Comparison of ENCODE assay signal across 23 mouse cellular contexts in genomic region chr7:142379186-142379585, GRCm38 (mm10). TPM values are rescaled to one million over a fixed set of nuclear protein-coding genes. Genes with fewer than 3 reads are reported as not detected.
DNase-seq lines count a peak whose midpoint lies in the region; ATAC-seq and TF ChIP-seq lines count a peak whose summit lies in the region.
"Had no signal": no experiment of that assay in that cellular context is flagged by ENCODE, and none has a peak within 500 bp of the region (broad histone marks: within the 10 kb centered on the region; RNA-seq: fewer than 3 reads in every experiment).

No protein-coding gene starts in this region.

- H3K9me3 ChIP-seq in G1E (replicated peaks): no peaks in the 10 kb centered on the region
- no peaks in the 10 kb centered on the region for H3K9me3 ChIP-seq in liver, embryonic 15.5 days (replicated peaks)
- H3K9me3 ChIP-seq in midbrain, embryonic 10.5 days (replicated peaks): no peaks in the 10 kb centered on the region
- H3K9me3 ChIP-seq: forebrain, embryonic 15.5 days; lung, embryonic 15.5 days; stomach, embryonic 15.5 days had no signal

- no peaks in the 10 kb centered on the region; the same call in 1 of the 2 replicates for H3K27me3 ChIP-seq in G1E (ENCODE audit: insufficient read depth, low read length)
- 0 out of 2 replicates have a peak, but pooled peaks cover 4% of the 10 kb centered on the region for H3K27me3 ChIP-seq in liver, embryonic 15.5 days
- H3K27me3 ChIP-seq in midbrain, embryonic 10.5 days (ENCODE audit: low read depth, poor library complexity, severe bottlenecking): peaks cover 5% of the 10 kb centered on the region
- H3K27me3 ChIP-seq: forebrain, embryonic 15.5 days; lung, embryonic 15.5 days; stomach, embryonic 15.5 days had no signal

- ATAC-seq in G1E (ENCODE audit: extremely low read depth, insufficient number of reproducible peaks, low FRiP score, poor library complexity, severe bottlenecking): no peak
- ATAC-seq in liver, embryonic 15.5 days (ENCODE audit: insufficient read depth): no peak
- ATAC-seq: forebrain, embryonic 15.5 days; inflammation-experienced regulatory T-cells, adult 6 months had no signal

- WGBS in liver, embryonic 15.5 days (ENCODE audit: insufficient replicate concordance): 79% methylated on average over 6 of the region's 6 CpGs
- WGBS in midbrain, embryonic 10.5 days: 90% methylated on average over 6 of the region's 6 CpGs

- intact Hi-C loops in heart, postnatal 10 days (cut with DNase I): no loop called here

- H3K4me1 ChIP-seq in G1E (ENCODE audit: insufficient read depth, low read depth, low read length): peaks cover 96% of the 10 kb centered on the region
- H3K4me1 ChIP-seq in liver, embryonic 15.5 days (replicated peaks): peaks cover 97% of the 10 kb centered on the region
- no peaks in the 10 kb centered on the region for H3K4me1 ChIP-seq in midbrain, embryonic 10.5 days
- H3K4me1 ChIP-seq: forebrain, embryonic 15.5 days; lung, embryonic 15.5 days had no signal

- H3K4me3 ChIP-seq in G1E (ENCODE audit: low read depth, low read length): peak overlapping the region; percentile 38; the same call in 1 of the 2 replicates
- H3K4me3 ChIP-seq in liver, embryonic 15.5 days (replicated peaks): no peak overlapping the region
- no peak overlapping the region for H3K4me3 ChIP-seq in midbrain, embryonic 10.5 days
- H3K4me3 ChIP-seq: forebrain, embryonic 15.5 days; lung, embryonic 15.5 days; stomach, embryonic 15.5 days had no signal

- peak overlapping the region; percentile 92 for H3K27ac ChIP-seq in liver, embryonic 15.5 days (replicated peaks)
- H3K27ac ChIP-seq in midbrain, embryonic 10.5 days (replicated peaks): no peak overlapping the region
- H3K27ac ChIP-seq: forebrain, embryonic 15.5 days; lung, embryonic 15.5 days; stomach, embryonic 15.5 days had no signal

- no peak overlapping the region for H3K4me2 ChIP-seq in liver, embryonic 15.5 days
- H3K4me2 ChIP-seq: forebrain, embryonic 15.5 days; lung, embryonic 15.5 days; stomach, embryonic 15.5 days had no signal

- DNase-seq in cerebellum, adult 8-10 months: peak; percentile 6
- no peak for DNase-seq in cerebellum, adult 11 months
- no peak for DNase-seq in G1E (ENCODE audit: low spot score)
- peak; percentile 58 to 66 for DNase-seq in thymus, postnatal 10 days (ENCODE audit: low spot score in 2 of 2)
- no peak for DNase-seq in right cerebral cortex, adult 2 months (ENCODE audit: low spot score in 2 of 2)
- DNase-seq in midbrain, embryonic 10.5 days (ENCODE audit: low spot score): no peak
- DNase-seq in heart, postnatal 10 days: no peak
- DNase-seq: adrenal gland, postnatal 14 days; cerebellum, postnatal 14 days; kidney, adult 9 months; retina, postnatal 1 day had no signal

- TF ChIP-seq CTCF in G1E (IDR thresholded peaks at IDR 0.05; ENCODE audit: low read depth, low read length): no peak

- H3K36me3 ChIP-seq in G1E (replicated peaks): peaks cover 99% of the 10 kb centered on the region
- peaks cover 99% of the 10 kb centered on the region for H3K36me3 ChIP-seq in liver, embryonic 15.5 days (replicated peaks)
- H3K36me3 ChIP-seq in midbrain, embryonic 10.5 days: peaks cover 91% of the 10 kb centered on the region

- no peak overlapping the region for H3K9ac ChIP-seq in liver, embryonic 15.5 days
- H3K9ac ChIP-seq: forebrain, embryonic 15.5 days; lung, embryonic 15.5 days; stomach, embryonic 15.5 days had no signal

RNA-seq across cellular contexts. Expression of gene Gm49369, which starts 3.3 kb away (rescaled TPM):
- total RNA-seq in G1E (2014; fragmentation: Nextera tagmentation): not detected in 2 replicates
- 246 and 291 TPM in 2 replicates for total RNA-seq in G1E (2017)
- 28.2 and 43.6 TPM in 2 replicates for polyA plus RNA-seq in G1E (2012)
- 0.54 and 0.78 TPM in 2 replicates for polyA plus RNA-seq in liver, embryonic 15.5 days (2015; fragmentation: Nextera tagmentation; extraction: Ambion mirVana)
- 0.75 TPM in 1 of 2 replicates, not detected in the other for polyA plus RNA-seq in midbrain, embryonic 10.5 days (2016; fragmentation: Nextera tagmentation; extraction: Ambion mirVana)
- 1 to 10 TPM; 1.7 to 5.1 TPM for total RNA-seq in heart, postnatal 10 days (2021)
- polyA plus RNA-seq: large intestine, adult 2 months; small intestine, adult 2 months had no signal

RNA-seq across cellular contexts. Expression of gene Ifitm10, which starts 5.6 kb away (rescaled TPM):
- total RNA-seq in G1E (2014; fragmentation: Nextera tagmentation) (not detected in 2 replicates), G1E (2017) (0.81 and 0.93 TPM in 2 replicates)
- 0.33 and 0.52 TPM in 2 replicates for polyA plus RNA-seq in G1E (2012)
- polyA plus RNA-seq in liver, embryonic 15.5 days (2015; fragmentation: Nextera tagmentation; extraction: Ambion mirVana): 1.9 and 2.1 TPM in 2 replicates
- 0.41 and 0.50 TPM in 2 replicates for polyA plus RNA-seq in midbrain, embryonic 10.5 days (2016; fragmentation: Nextera tagmentation; extraction: Ambion mirVana)
- 1 to 10 TPM; 1.0 to 1.1 TPM for total RNA-seq in heart, postnatal 10 days (2021)
- total RNA-seq: hematopoietic stem cell, adult 5-6 weeks; megakaryocyte progenitor cell, adult 5-6 weeks had no signal

RNA-seq across cellular contexts. Expression of gene Ctsd, which starts 8.7 kb away (rescaled TPM):
- total RNA-seq in G1E (2014; fragmentation: Nextera tagmentation) (102 and 133 TPM in 2 replicates), G1E (2017) (1,036 and 1,228 TPM in 2 replicates)
- polyA plus RNA-seq in G1E (2012): 43.0 and 64.7 TPM in 2 replicates
- polyA plus RNA-seq in liver, embryonic 15.5 days (2015; fragmentation: Nextera tagmentation; extraction: Ambion mirVana): 377 and 446 TPM in 2 replicates
- polyA plus RNA-seq in midbrain, embryonic 10.5 days (2016; fragmentation: Nextera tagmentation; extraction: Ambion mirVana): 145 and 171 TPM in 2 replicates
- 100 to 1,000 TPM; 501 to 525 TPM for total RNA-seq in heart, postnatal 10 days (2021)

RNA-seq across cellular contexts. Expression of gene Syt8, which starts 55.5 kb away (rescaled TPM):
- total RNA-seq in G1E (2014; fragmentation: Nextera tagmentation) (not detected in 2 replicates), G1E (2017) (2.1 and 3.5 TPM in 2 replicates)
- polyA plus RNA-seq in G1E (2012): not detected in 2 replicates
- 0.13 TPM in 1 of 2 replicates, not detected in the other for polyA plus RNA-seq in liver, embryonic 15.5 days (2015; fragmentation: Nextera tagmentation; extraction: Ambion mirVana)
- 0.34 TPM in 1 of 2 replicates, not detected in the other for polyA plus RNA-seq in midbrain, embryonic 10.5 days (2016; fragmentation: Nextera tagmentation; extraction: Ambion mirVana)
- total RNA-seq in heart, postnatal 10 days (2021): not detected
- total RNA-seq: adrenal gland, postnatal 14 days; gastrocnemius, adult 18-20 months; hematopoietic stem cell, adult 5-6 weeks; megakaryocyte progenitor cell, adult 5-6 weeks had no signal
- polyA plus RNA-seq: forebrain, embryonic 15.5 days; inflammation-experienced regulatory T-cells, adult 6 months; limb, embryonic 11.5 days; neural tube, embryonic 14.5 days had no signal

Comparison
In these comparisons a context has a peak if more than half of its experiments do, and no peak if none do; other contexts are left out.
1. DNase-seq: peak in cerebellum, adult 8-10 months (single experiment) and thymus, postnatal 10 days (2 of 2); none in cerebellum, adult 11 months (single experiment), G1E (single experiment), right cerebral cortex, adult 2 months (0 of 2), midbrain, embryonic 10.5 days (single experiment) and heart, postnatal 10 days (0 of 2).
2. RNA of gene Gm49369, which starts 3.3 kb away (polyA plus RNA-seq): 28.2 to 43.6 TPM in G1E; 0.54 to 0.78 TPM in liver, embryonic 15.5 days and 0.75 TPM in midbrain, embryonic 10.5 days; every median in the first group is over 10 times any median in the second.